Mouse (Mus musculus) Patski (cell line): ENCODE results near the gene Aar2. TPM values are rescaled to one million over a fixed set of nuclear protein-coding genes. Genes with fewer than 3 reads are reported as not detected.

Experiments
- ATAC-seq: fragments of 100-300 bp; one replicate; pipeline ENCODE4 v1.8.0; 2021
- CTCF ChIA-PET: fragments of 350-600 bp; sonication (Branson Sonifier 250); formaldehyde crosslinking; loops from one replicate; lab custom pipeline; 2022; ENCODE audit warnings: inconsistent platforms; lab: Charles Lee
- POLR2A ChIA-PET: fragments of 350-600 bp; sonication (Branson Sonifier 250); formaldehyde crosslinking; loops from one replicate; lab custom pipeline; 2022; ENCODE audit warnings: antibody characterized with exemption, inconsistent platforms; lab: Charles Lee
- DNase-seq: peaks from one replicate; pipeline ENCODE4 v3.0.0-alpha.2; 2011; ENCODE audit warnings: low read depth, low spot score
- H3K27me3 ChIP-seq: fragments of 371-371 bp; one replicate; pipeline ENCODE4 v1.5.1; 2021
- CTCF ChIP-seq: fragments of 100-300 bp; IDR thresholded peaks from one replicate; pipeline ENCODE4 v1.5.1; 2021
- in situ Hi-C: fragments of 300-500 bp; cut with MboI; formaldehyde crosslinking; loops from 3 replicates; pipeline ENCODE4 v1.11.1; 2018; ENCODE audit warnings: low pct_unique_long_range_greater_than_20kb, mixed read lengths
- polyA plus RNA-seq: library from polyadenylated mRNA; unstranded; gene quantifications from one replicate; pipeline ENCODE4 v1.2.3, GENCODE M21; 2021

Gene Aar2
- polyA plus RNA-seq, 1 experiment from 2014 or later: 22.0 TPM

DNA sequence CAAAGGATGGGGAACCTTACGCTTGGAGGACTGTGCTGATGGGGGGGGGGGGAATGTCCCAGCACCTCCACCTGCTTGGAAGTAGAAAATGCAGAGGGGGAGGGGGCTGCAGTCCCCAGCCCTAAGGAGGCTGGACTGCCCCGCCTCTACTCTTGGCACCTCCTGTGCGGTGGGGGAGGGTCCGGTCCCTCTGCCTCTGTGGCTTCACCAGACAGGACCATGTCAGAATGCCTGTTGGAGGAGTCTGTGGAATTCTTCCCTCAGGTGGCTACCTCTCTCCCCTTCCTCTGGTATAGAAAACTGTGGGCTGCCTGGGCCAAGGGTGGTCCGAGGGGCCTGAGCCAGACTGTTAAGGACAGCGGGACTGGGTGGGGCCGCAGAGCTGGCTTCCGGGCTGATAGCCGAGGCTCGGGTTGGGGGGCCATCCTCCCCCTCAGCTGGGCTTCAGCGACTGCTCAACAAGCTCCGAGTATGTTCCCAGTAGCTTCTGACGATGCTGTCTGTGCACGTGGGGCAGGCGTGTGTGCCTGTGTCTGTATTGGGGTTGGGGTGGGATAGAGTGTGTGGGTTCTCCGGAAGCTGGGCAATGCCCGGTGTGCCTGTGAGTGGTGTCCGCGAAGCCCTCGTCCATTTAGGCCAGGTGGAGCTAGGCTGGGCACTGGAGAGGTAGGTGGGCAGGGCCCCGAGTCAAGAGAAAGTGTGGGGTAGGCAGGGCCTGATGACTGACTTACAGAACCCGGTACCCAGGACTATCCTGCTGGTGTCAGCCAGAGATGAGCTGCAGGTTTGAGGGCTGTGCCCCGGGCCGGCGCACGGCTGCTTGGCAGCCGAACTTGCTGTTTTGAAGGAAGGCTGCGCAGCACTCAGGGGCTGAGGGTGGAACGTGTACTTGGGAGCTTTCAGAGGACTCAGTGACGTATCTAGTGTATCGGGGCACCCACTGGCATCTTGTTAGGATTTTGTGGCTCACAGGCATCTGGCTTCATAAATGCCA is 67.6 kb downstream of the Aar2 start:
- ATAC-seq: no peak
- no peak for TF ChIP-seq CTCF
- no peak for DNase-seq
- in situ Hi-C loops: no loop called here
- CTCF ChIA-PET: no interaction called here
- POLR2A ChIA-PET: interaction anchor here (0.5 to 0.7 kb wide), 3 partner anchors 8 to 136 kb away, joined by 5 to 6 read pairs (median 5); no protein-coding TSS in a partner anchor
- peaks cover 38% of the 10 kb centered on the region for H3K27me3 ChIP-seq

DNA sequence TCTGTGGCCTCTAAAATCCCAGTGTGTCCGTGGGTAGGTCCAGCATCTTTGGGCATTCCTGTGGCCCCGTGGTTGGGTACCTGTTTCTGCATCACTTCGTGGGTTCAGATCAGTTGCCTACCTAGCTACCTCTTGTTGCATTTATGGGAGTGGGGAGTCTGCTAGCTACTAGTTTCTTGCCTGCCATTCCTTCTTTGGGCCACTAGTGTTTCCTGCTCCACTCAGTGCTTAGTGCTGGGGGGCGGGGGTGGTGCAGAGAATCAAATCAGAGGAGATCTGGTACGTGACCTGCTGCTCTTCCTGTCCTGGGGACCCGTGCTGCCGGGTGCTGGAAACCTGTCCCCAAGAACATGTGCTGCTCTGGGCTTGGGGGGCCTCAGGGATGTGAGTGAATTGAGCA is 69.1 kb downstream of the Aar2 start:
- peaks cover 31% of the 10 kb centered on the region for H3K27me3 ChIP-seq
- no peak for TF ChIP-seq CTCF
- CTCF ChIA-PET: no interaction called here
- DNase-seq (no peak), ATAC-seq (no peak)
- POLR2A ChIA-PET: interaction anchor here (0.6 kb wide), 1 partner anchor 51 kb away, joined by 5 read pairs; no protein-coding TSS in a partner anchor
- in situ Hi-C loops: no loop called here

DNA sequence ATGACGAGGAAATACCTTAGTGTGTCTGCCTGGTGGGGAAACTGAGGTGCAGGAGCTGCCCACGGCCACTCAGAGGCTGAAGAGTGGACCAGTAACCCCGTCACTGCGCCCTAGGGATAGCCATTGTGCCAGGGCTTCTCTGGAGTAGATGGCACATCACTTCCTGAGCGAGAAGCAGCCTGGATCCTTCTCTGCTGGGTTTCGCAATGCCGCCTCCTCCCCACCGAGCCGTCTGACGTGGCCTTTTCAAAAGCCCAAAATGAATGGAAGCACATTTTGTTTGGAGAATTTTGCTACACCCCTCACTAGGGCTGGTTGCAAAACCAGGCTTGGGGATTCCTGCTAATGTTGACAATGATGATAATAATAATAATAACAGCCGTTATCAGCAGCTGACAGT is 70.2 kb downstream of the Aar2 start:
- ChIA-PET POLR2A (no interaction called here), CTCF (no interaction called here)
- TF ChIP-seq CTCF: no peak
- ATAC-seq: no peak
- peaks cover 21% of the 10 kb centered on the region for H3K27me3 ChIP-seq
- in situ Hi-C loops: no loop called here
- DNase-seq: no peak

Other genes starting within 250 kb of the Aar2 start
- gene Cnbd2, start 235.3 kb upstream of the Aar2 start, polyA plus RNA-seq: 4.8 TPM
- 98.7 TPM for gene Scand1, start 234.9 kb upstream of the Aar2 start, polyA plus RNA-seq
- gene Epb41l1, start 126.7 kb upstream of the Aar2 start, polyA plus RNA-seq: 39.7 TPM
- gene Dlgap4, start 66.1 kb downstream of the Aar2 start, polyA plus RNA-seq: 44.7 TPM
- gene Myl9, start 227.8 kb downstream of the Aar2 start, polyA plus RNA-seq: 38.7 TPM